Mouse (Mus musculus) urinary bladder, adult 18-20 months (tissue): ENCODE measurements around the gene Hira.

Source experiments
- DNase-seq, 2 experiments: peaks; one replicate each; pipeline ENCODE4 v3.0.0; 2022; ENCODE audit warnings: low spot score in 2 of 2, mixed read lengths in 2 of 2

Hira gene

GRCm38 (mm10) chr16:19014650-19015049 lies 137.8 kb downstream of the Hira start:
- no peak for DNase-seq
